Mouse (Mus musculus): ENCODE data around the gene Olfr12. TPM values are rescaled to one million over a fixed set of nuclear protein-coding genes. Genes with fewer than 3 reads are reported as not detected.

Gene Olfr12
- polyA plus RNA-seq, 1 experiment from 2014 or later: not detected

GRCm38 (mm10) chr1:92654676-92655075 is 37.1 kb downstream of the Olfr12 start:
- Histone ChIP-seq H3K4me3 (replicated peaks) (no peak overlapping the region), H3K27me3 (replicated peaks) (no peaks in the 10 kb centered on the region), H3K27ac (replicated peaks) (no peak overlapping the region), H3K9me3 (replicated peaks) (no peaks in the 10 kb centered on the region), H3K4me2 (no peak overlapping the region), H3K4me1 (0 out of 2 replicates have a peak, but pooled peaks cover 7% of the 10 kb centered on the region), H3K9ac (replicated peaks) (no peak overlapping the region), H3K36me3 (no peaks in the 10 kb centered on the region)
- no peak for ATAC-seq (ENCODE audit: low FRiP score)
- WGBS: 60% methylated on average over 2 of the region's 2 CpGs

- no peak overlapping the region for H3K4me2 ChIP-seq
- no peaks in the 10 kb centered on the region for H3K9me3 ChIP-seq (replicated peaks)
- H3K27me3 ChIP-seq (replicated peaks): no peaks in the 10 kb centered on the region
- no peaks in the 10 kb centered on the region for H3K36me3 ChIP-seq
- no peak for ATAC-seq (ENCODE audit: low FRiP score)
- no peak overlapping the region for H3K4me3 ChIP-seq (replicated peaks)
- no peaks in the 10 kb centered on the region for H3K4me1 ChIP-seq
- no peak overlapping the region for H3K9ac ChIP-seq (replicated peaks)
- H3K27ac ChIP-seq (replicated peaks): no peak overlapping the region
- WGBS: 63% methylated on average over 11 of the region's 11 CpGs
Measured at GRCm38 (mm10) chr1:92657025-92657820, 39.6 kb downstream of the Olfr12 start.

GRCm38 (mm10) chr1:92659392-92659791 is 41.8 kb downstream of the Olfr12 start:
- Histone ChIP-seq H3K9ac (replicated peaks) (no peak overlapping the region), H3K9me3 (replicated peaks) (no peaks in the 10 kb centered on the region), H3K4me3 (replicated peaks) (no peak overlapping the region), H3K27me3 (replicated peaks) (no peaks in the 10 kb centered on the region), H3K4me2 (no peak overlapping the region), H3K36me3 (no peaks in the 10 kb centered on the region), H3K4me1 (no peaks in the 10 kb centered on the region), H3K27ac (replicated peaks) (no peak overlapping the region)
- no peak for ATAC-seq (ENCODE audit: low FRiP score)
- WGBS: 77% methylated on average over 5 of the region's 5 CpGs

GRCm38 (mm10) chr1:92667106-92667505 is 49.5 kb downstream of the Olfr12 start:
- 58% methylated on average over 6 of the region's 6 CpGs for WGBS
- H3K27ac ChIP-seq (replicated peaks): no peak overlapping the region
- H3K27me3 ChIP-seq (replicated peaks): no peaks in the 10 kb centered on the region
- H3K9ac ChIP-seq (replicated peaks): no peak overlapping the region
- H3K4me1 ChIP-seq: no peaks in the 10 kb centered on the region
- H3K4me3 ChIP-seq (replicated peaks): no peak overlapping the region
- H3K9me3 ChIP-seq (replicated peaks): peaks cover 5% of the 10 kb centered on the region; the same call in 1 of the 2 replicates
- H3K4me2 ChIP-seq: no peak overlapping the region
- H3K36me3 ChIP-seq: no peaks in the 10 kb centered on the region
- ATAC-seq (ENCODE audit: low FRiP score): no peak

- H3K27ac ChIP-seq (replicated peaks): no peak overlapping the region
- ATAC-seq (ENCODE audit: low FRiP score): no peak
- H3K36me3 ChIP-seq: no peaks in the 10 kb centered on the region
- peaks cover 5% of the 10 kb centered on the region; the same call in 1 of the 2 replicates for H3K9me3 ChIP-seq (replicated peaks)
- WGBS: 95% methylated on average over 3 of the region's 3 CpGs
- H3K27me3 ChIP-seq (replicated peaks): no peaks in the 10 kb centered on the region
- H3K4me3 ChIP-seq (replicated peaks): no peak overlapping the region
- H3K4me2 ChIP-seq: no peak overlapping the region
- H3K9ac ChIP-seq (replicated peaks): no peak overlapping the region
- no peaks in the 10 kb centered on the region for H3K4me1 ChIP-seq
Measured at GRCm38 (mm10) chr1:92669430-92669829, 51.8 kb downstream of the Olfr12 start.

GRCm38 (mm10) chr1:92671326-92671725 is 53.7 kb downstream of the Olfr12 start:
- H3K27me3 ChIP-seq (replicated peaks): no peaks in the 10 kb centered on the region
- H3K9me3 ChIP-seq (replicated peaks): peaks cover 5% of the 10 kb centered on the region; the same call in 1 of the 2 replicates
- H3K4me3 ChIP-seq (replicated peaks): no peak overlapping the region
- no peaks in the 10 kb centered on the region for H3K36me3 ChIP-seq
- no peak overlapping the region for H3K27ac ChIP-seq (replicated peaks)
- ATAC-seq (ENCODE audit: low FRiP score): no peak
- no peak overlapping the region for H3K4me2 ChIP-seq
- WGBS: 90% methylated on average over 4 of the region's 4 CpGs
- no peak overlapping the region for H3K9ac ChIP-seq (replicated peaks)
- H3K4me1 ChIP-seq: no peaks in the 10 kb centered on the region

Other genes with a start within 250 kb of the Olfr12 start
- gene Ndufa10, start 143.9 kb upstream of the Olfr12 start, polyA plus RNA-seq (2015; fragmentation: Nextera tagmentation; extraction: Ambion mirVana): 343 and 359 TPM in 2 replicates
- not detected in 2 replicates for gene Olfr1416, start 132.7 kb upstream of the Olfr12 start, polyA plus RNA-seq (2015; fragmentation: Nextera tagmentation; extraction: Ambion mirVana)
- not detected in 2 replicates for gene Olfr1415, start 121.7 kb upstream of the Olfr12 start, polyA plus RNA-seq (2015; fragmentation: Nextera tagmentation; extraction: Ambion mirVana)
- gene Olfr1414, start 99.1 kb upstream of the Olfr12 start, polyA plus RNA-seq (2015; fragmentation: Nextera tagmentation; extraction: Ambion mirVana): not detected in 2 replicates
- gene Olfr1413, start 46.5 kb upstream of the Olfr12 start, polyA plus RNA-seq (2015; fragmentation: Nextera tagmentation; extraction: Ambion mirVana): not detected in 2 replicates
- not detected in 2 replicates for gene Olfr1412, start 32.0 kb upstream of the Olfr12 start, polyA plus RNA-seq (2015; fragmentation: Nextera tagmentation; extraction: Ambion mirVana)
- not detected in 2 replicates for gene Olfr1411, start 23.4 kb upstream of the Olfr12 start, polyA plus RNA-seq (2015; fragmentation: Nextera tagmentation; extraction: Ambion mirVana)
- not detected in 2 replicates for gene Olfr1410, start 12.0 kb upstream of the Olfr12 start, polyA plus RNA-seq (2015; fragmentation: Nextera tagmentation; extraction: Ambion mirVana)
- 541 and 661 TPM in 2 replicates for gene Cops9, start 24.2 kb downstream of the Olfr12 start, polyA plus RNA-seq (2015; fragmentation: Nextera tagmentation; extraction: Ambion mirVana)
- 0.33 and 0.73 TPM in 2 replicates for gene Otos, start 31.1 kb downstream of the Olfr12 start, polyA plus RNA-seq (2015; fragmentation: Nextera tagmentation; extraction: Ambion mirVana)
- 63.1 and 64.6 TPM in 2 replicates for gene Gpc1, start 213.9 kb downstream of the Olfr12 start, polyA plus RNA-seq (2015; fragmentation: Nextera tagmentation; extraction: Ambion mirVana)